Mouse (Mus musculus): ENCODE data around the gene Gatb.

GRCm38 (mm10) chr3:85636716-85637447, 63.0 kb downstream of the Gatb start:
- TF ChIP-seq POLR2A (IDR thresholded peaks at IDR 0.05; ENCODE audit: borderline replicate concordance, insufficient read depth, low read length): no peak
- no peak for TF ChIP-seq CTCF (IDR thresholded peaks at IDR 0.05; ENCODE audit: borderline replicate concordance, insufficient read depth, low read depth, low read length)

Data from cerebellum, adult 2 months (tissue).